Mouse (Mus musculus) ES-Bruce4 (cell line): Measurements from ENCODE around the gene Rcbtb1. TPM values are rescaled to one million over a fixed set of nuclear protein-coding genes. Genes with fewer than 3 reads are reported as not detected.
"Not testable (repeated sequence)": the region's sequence is repeated elsewhere in the genome, so short reads cannot be mapped to it uniquely, and the experiment has no call there.

ENCODE experiments used
- H3K27ac ChIP-seq: 2 replicates; pipeline ENCODE4 v1.5.1; 2012; ENCODE audit warnings: low read length, inconsistent platforms; ENCODE audit not compliant: insufficient read depth
- H3K27me3 ChIP-seq: 2 replicates; pipeline ENCODE4 v1.6.1; 2012; ENCODE audit warnings: mild to moderate bottlenecking, low read length, inconsistent platforms; ENCODE audit not compliant: control insufficient read depth, poor library complexity, insufficient read depth, severe bottlenecking
- H3K36me3 ChIP-seq: 2 replicates; pipeline ENCODE4 v1.6.1; 2012; ENCODE audit warnings: inconsistent platforms, mild to moderate bottlenecking, low read length, moderate library complexity; ENCODE audit not compliant: control insufficient read depth, poor library complexity, insufficient read depth, severe bottlenecking
- H3K4me1 ChIP-seq: one replicate; pipeline ENCODE4 v1.8.1; 2011; ENCODE audit warnings: low read length; ENCODE audit not compliant: control insufficient read depth, insufficient read depth
- H3K4me3 ChIP-seq: 2 replicates; pipeline ENCODE4 v1.5.1; 2011; ENCODE audit warnings: low read depth, mild to moderate bottlenecking, low read length
- H3K9ac ChIP-seq: 2 replicates; pipeline ENCODE4 v1.6.1; 2012; ENCODE audit warnings: low read depth, mild to moderate bottlenecking, inconsistent platforms; ENCODE audit not compliant: poor library complexity, severe bottlenecking
- H3K9me3 ChIP-seq: replicated peaks from 2 replicates; pipeline ENCODE4 v1.6.1; 2012; ENCODE audit warnings: mild to moderate bottlenecking, low read length, inconsistent platforms; ENCODE audit not compliant: control insufficient read depth, poor library complexity, insufficient read depth, severe bottlenecking
- CTCF ChIP-seq: IDR thresholded peaks from one replicate; pipeline ENCODE4 v1.8.1; 2011; ENCODE audit warnings: low read depth, low read length
- EP300 ChIP-seq: IDR thresholded peaks from 2 replicates; pipeline ENCODE4 v1.6.1; 2011; ENCODE audit warnings: low read depth, low read length; ENCODE audit not compliant: insufficient read depth
- POLR2A ChIP-seq: IDR thresholded peaks from one replicate; pipeline ENCODE4 v1.8.1; 2011; ENCODE audit warnings: low read length; ENCODE audit not compliant: insufficient read depth
- polyA plus RNA-seq: library from polyadenylated mRNA; stranded (reverse); fragments of >200 nt; gene quantifications from 2 replicates; pipeline ENCODE4 v1.2.4, GENCODE M21; 2011; ENCODE audit warnings: low read depth; ENCODE audit not compliant: missing spikeins, insufficient read depth, insufficient read length

The Rcbtb1 gene
- polyA plus RNA-seq, 1 experiment = 58.6 TPM

DNA sequence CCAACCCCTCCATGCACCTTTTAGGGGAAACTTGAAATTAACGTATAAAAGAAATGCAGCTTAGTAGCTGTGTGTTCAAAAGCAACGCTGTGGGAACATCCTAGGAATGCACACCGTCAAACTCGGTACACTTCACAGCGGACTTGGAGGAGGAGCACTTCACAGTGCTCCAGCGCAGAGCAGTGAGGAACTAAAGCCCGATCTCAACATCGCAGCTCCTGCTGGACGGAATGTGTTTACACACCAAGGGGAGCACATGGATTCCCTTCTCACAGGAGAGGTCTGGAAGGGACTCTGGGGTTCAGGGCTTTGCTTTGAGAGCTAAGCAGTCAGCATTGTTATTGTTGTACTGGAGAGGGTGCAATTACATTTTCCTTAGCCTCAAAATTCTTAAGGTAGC is 32.6 kb downstream of the Rcbtb1 start:
- Histone ChIP-seq H3K27me3 (no peaks in the 10 kb centered on the region), H3K9ac (no peak overlapping the region), H3K36me3 (peaks cover 31% of the 10 kb centered on the region), H3K27ac (no peak overlapping the region), H3K4me1 (no peaks in the 10 kb centered on the region), H3K9me3 (no peaks in the 10 kb centered on the region), H3K4me3 (no peak overlapping the region)
- TF ChIP-seq POLR2A (no peak), EP300 (no peak), CTCF (no peak)

DNA sequence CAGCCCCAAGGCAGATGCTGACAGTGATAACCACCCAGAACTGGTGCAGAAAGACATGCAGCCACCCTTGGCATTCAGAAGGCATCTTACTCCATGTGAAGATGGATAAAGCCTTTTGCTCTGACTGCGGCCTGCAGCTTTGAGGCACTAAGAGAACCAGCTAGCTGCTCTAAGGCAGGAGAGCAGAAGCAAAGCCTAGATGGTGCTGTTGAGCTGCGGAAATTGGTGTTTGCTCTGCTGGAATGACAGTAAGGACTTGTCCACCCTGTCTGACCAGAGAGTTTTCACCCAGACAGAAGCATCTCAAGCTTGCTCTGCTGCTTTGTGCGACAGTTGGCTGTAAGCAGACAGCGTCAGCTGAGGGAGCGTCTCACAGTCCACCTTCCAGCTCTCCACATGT is 49.3 kb downstream of the Rcbtb1 start:
- not testable (repeated sequence) for H3K27me3 ChIP-seq, H3K4me3 ChIP-seq, H3K9me3 ChIP-seq

DNA sequence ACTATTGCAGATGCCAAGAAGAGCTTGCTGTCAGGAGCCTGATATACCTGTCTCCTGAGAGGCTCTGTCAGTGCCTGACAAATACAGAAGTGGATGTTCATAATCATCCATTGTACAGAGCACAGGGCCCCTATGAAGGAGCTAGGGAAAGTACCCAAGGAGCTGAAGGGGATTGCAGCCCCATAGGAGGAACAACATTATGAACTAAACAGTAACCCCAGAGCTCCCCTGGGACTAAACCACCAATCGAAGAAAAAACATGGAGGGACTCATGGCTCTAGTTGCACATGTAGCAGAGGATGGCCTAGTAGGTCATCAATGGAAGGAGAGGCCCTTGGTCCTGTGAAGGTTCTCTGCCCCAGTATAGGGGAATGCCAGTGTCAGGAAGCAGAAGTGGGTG is 54.9 kb downstream of the Rcbtb1 start:
- not testable (repeated sequence) for H3K9ac ChIP-seq, H3K36me3 ChIP-seq, H3K27ac ChIP-seq, H3K4me1 ChIP-seq, H3K27me3 ChIP-seq, H3K9me3 ChIP-seq, H3K4me3 ChIP-seq

More for the DNA sequence above, 49.3 kb downstream of the Rcbtb1 start:
- not testable (repeated sequence) for H3K27ac ChIP-seq, H3K9ac ChIP-seq, H3K4me1 ChIP-seq, H3K36me3 ChIP-seq

DNA sequence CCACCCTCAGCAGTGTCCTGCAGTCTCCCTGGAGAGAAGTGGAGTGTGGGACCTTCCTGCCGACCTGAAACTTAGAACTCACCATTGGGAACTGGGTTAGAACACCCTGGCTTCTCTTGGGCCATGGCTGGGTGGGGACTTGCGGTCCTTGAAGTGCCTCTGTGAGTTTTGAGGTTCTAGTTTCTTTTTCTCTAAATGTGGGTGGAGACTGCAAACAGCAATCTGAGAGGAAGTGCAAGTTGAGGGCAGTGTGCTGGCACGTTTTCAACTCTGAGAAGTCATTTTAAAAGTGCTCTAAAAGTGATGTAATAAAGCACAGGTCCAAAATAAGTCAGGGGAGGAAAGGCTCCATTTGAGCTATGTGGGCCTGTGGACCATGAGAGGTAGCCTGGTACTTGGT is 59.0 kb downstream of the Rcbtb1 start, which contains the start of gene Gm6904:
TSS of gene Gm6904 (minus strand) at position 161 of the 400 bp plus-strand sequence.
- Histone ChIP-seq H3K27me3 (no peaks in the 10 kb centered on the region), H3K4me1 (no peaks in the 10 kb centered on the region), H3K36me3 (no peaks in the 10 kb centered on the region), H3K9me3 (no peaks in the 10 kb centered on the region), H3K4me3 (no peak within 1 kb of the TSS), H3K9ac (no peak within 1 kb of the TSS), H3K27ac (no peak within 1 kb of the TSS)
- TF ChIP-seq CTCF (no peak), POLR2A (no peak), EP300 (no peak)

DNA sequence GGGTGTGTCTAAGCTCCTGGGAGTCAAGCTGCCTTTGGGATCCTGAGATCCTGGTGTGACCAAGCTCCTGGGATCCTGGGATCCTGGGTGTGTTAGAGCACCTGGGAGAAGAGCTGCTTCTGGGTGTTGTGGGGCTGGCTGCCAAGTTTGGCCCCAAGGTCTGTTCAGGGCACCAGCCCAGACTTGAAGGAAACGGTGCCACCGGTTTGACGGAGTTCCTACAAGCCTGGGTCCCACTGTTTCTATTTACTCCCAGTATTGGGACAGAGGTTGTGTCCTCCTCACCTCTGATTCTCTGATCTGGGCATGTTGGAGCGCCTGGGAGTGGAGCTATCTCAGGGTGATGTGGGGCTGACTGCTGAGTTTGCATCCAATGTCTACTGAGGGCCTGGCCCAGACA is 74.0 kb downstream of the Rcbtb1 start:
- not testable (repeated sequence) for H3K9me3 ChIP-seq, H3K9ac ChIP-seq, H3K27me3 ChIP-seq, H3K27ac ChIP-seq, H3K36me3 ChIP-seq, H3K4me3 ChIP-seq, H3K4me1 ChIP-seq

Other genes starting within 250 kb of the Rcbtb1 start
- not detected in 2 replicates for gene 1700129C05Rik, start 58.3 kb upstream of the Rcbtb1 start, polyA plus RNA-seq
- gene Gm5142, start 22.5 kb upstream of the Rcbtb1 start, polyA plus RNA-seq = not detected in 2 replicates
- gene Gm6904, start 59.0 kb downstream of the Rcbtb1 start, polyA plus RNA-seq = not detected in 2 replicates
- gene Phf11a, start 96.3 kb downstream of the Rcbtb1 start, polyA plus RNA-seq = not detected in 2 replicates
- gene Phf11b, start 140.1 kb downstream of the Rcbtb1 start, polyA plus RNA-seq = 0.52 TPM in 1 of 2 replicates, not detected in the other
- gene Phf11d, start 164.3 kb downstream of the Rcbtb1 start, polyA plus RNA-seq = 22.6 and 23.4 TPM in 2 replicates
- gene Phf11c, start 194.2 kb downstream of the Rcbtb1 start, polyA plus RNA-seq = 1.0 and 1.1 TPM in 2 replicates
- 11.9 and 12.1 TPM in 2 replicates for gene Setdb2, start 239.7 kb downstream of the Rcbtb1 start, polyA plus RNA-seq
- gene Cab39l, start 239.8 kb downstream of the Rcbtb1 start, polyA plus RNA-seq = 30.9 and 36.6 TPM in 2 replicates